Mouse (Mus musculus): ENCODE data around the gene Glipr1.

Glipr1 gene

GRCm38 (mm10) chr10:111960459-111960858 lies 42.0 kb downstream of the Glipr1 start:
- DNase-seq, result no peak

GRCm38 (mm10) chr10:111959353-111959752 lies 43.1 kb downstream of the Glipr1 start:
- DNase-seq, result peak; percentile 56 to 59

GRCm38 (mm10) chr10:111958046-111958421 lies 44.4 kb downstream of the Glipr1 start:
- no peak for DNase-seq

- peak in 1 of 2 experiments; percentile 72 for DNase-seq
Measured at GRCm38 (mm10) chr10:111957271-111958045, 45.0 kb downstream of the Glipr1 start.

- DNase-seq, result no peak
Measured at GRCm38 (mm10) chr10:111955836-111956235, 46.6 kb downstream of the Glipr1 start.

- no peak for DNase-seq
Measured at GRCm38 (mm10) chr10:111949008-111949407, 53.4 kb downstream of the Glipr1 start.

- DNase-seq, result no peak
Measured at GRCm38 (mm10) chr10:111948041-111948440, 54.4 kb downstream of the Glipr1 start.

- DNase-seq, result no peak
Measured at GRCm38 (mm10) chr10:111945563-111945962, 56.9 kb downstream of the Glipr1 start.

- DNase-seq, result no peak
Measured at GRCm38 (mm10) chr10:111943026-111943425, 59.4 kb downstream of the Glipr1 start.

GRCm38 (mm10) chr10:111937146-111937534 lies 65.3 kb downstream of the Glipr1 start:
- DNase-seq, result no peak

GRCm38 (mm10) chr10:111936491-111937145 lies 65.8 kb downstream of the Glipr1 start:
- peak; percentile 78 to 89 for DNase-seq

GRCm38 (mm10) chr10:111936021-111936420 lies 66.4 kb downstream of the Glipr1 start:
- DNase-seq, result no peak

Data from lung, postnatal 4 days (tissue).